Mouse (Mus musculus): ENCODE data around the gene Fbxw13. TPM values are rescaled to one million over a fixed set of nuclear protein-coding genes. Genes with fewer than 3 reads are reported as not detected.

Fbxw13 gene
- polyA plus RNA-seq (2012; ENCODE audit: low replicate concordance): not detected in 2 replicates

GRCm38 (mm10) chr9:109195875-109196274 is at the start of gene Fbxw13:
TSS of gene Fbxw13 (minus strand) at chr9:109195975.

GRCm38 (mm10) chr9:109234654-109235053 is 38.9 kb upstream of the Fbxw13 start, which contains the start of gene Fbxw20:
TSS of gene Fbxw20 (minus strand) at chr9:109234754.

GRCm38 (mm10) chr9:109161941-109162340 is 33.8 kb downstream of the Fbxw13 start, which contains the start of gene Fbxw21:
TSS of gene Fbxw21 (minus strand) at chr9:109162041.

Other genes starting within 250 kb of the Fbxw13 start
- gene Col7a1, start 242.4 kb downstream of the Fbxw13 start, polyA plus RNA-seq (2012; ENCODE audit: low replicate concordance): 1.0 and 1.1 TPM in 2 replicates
- gene Ucn2, start 210.0 kb downstream of the Fbxw13 start, polyA plus RNA-seq (2012; ENCODE audit: low replicate concordance): not detected in 2 replicates
- gene Pfkfb4, start 204.2 kb downstream of the Fbxw13 start, polyA plus RNA-seq (2012; ENCODE audit: low replicate concordance): 1.0 and 2.1 TPM in 2 replicates
- gene Shisa5, start 157.4 kb downstream of the Fbxw13 start, polyA plus RNA-seq (2012; ENCODE audit: low replicate concordance): 2,043 and 2,626 TPM in 2 replicates
- 14.6 and 37.0 TPM in 2 replicates for gene Trex1, start 136.2 kb downstream of the Fbxw13 start, polyA plus RNA-seq (2012; ENCODE audit: low replicate concordance)
- gene Atrip, start 121.9 kb downstream of the Fbxw13 start, polyA plus RNA-seq (2012; ENCODE audit: low replicate concordance): 6.7 and 7.7 TPM in 2 replicates
- gene Ccdc51, start 113.5 kb downstream of the Fbxw13 start, polyA plus RNA-seq (2012; ENCODE audit: low replicate concordance): 3.2 and 8.2 TPM in 2 replicates
- gene Tma7, start 113.4 kb downstream of the Fbxw13 start, polyA plus RNA-seq (2012; ENCODE audit: low replicate concordance): 89.1 and 139 TPM in 2 replicates
- gene Plxnb1, start 100.6 kb downstream of the Fbxw13 start, polyA plus RNA-seq (2012; ENCODE audit: low replicate concordance): 0.17 and 0.63 TPM in 2 replicates
- gene Fbxw21, start 33.9 kb downstream of the Fbxw13 start, polyA plus RNA-seq (2012; ENCODE audit: low replicate concordance): not detected in 2 replicates
- gene Fbxw20, start 38.8 kb upstream of the Fbxw13 start, polyA plus RNA-seq (2012; ENCODE audit: low replicate concordance): not detected in 2 replicates
- gene Fbxw14, start 91.7 kb upstream of the Fbxw13 start, polyA plus RNA-seq (2012; ENCODE audit: low replicate concordance): not detected in 2 replicates
- gene Fbxw28, start 143.7 kb upstream of the Fbxw13 start, polyA plus RNA-seq (2012; ENCODE audit: low replicate concordance): not detected in 2 replicates
- not detected in 2 replicates for gene Fbxw22, start 208.3 kb upstream of the Fbxw13 start, polyA plus RNA-seq (2012; ENCODE audit: low replicate concordance)